Mouse (Mus musculus) hindbrain, postnatal 0 days (tissue): Measurements from ENCODE around the gene Lcmt2. TPM values are rescaled to one million over a fixed set of nuclear protein-coding genes. Genes with fewer than 3 reads are reported as not detected.

Experiments
- ATAC-seq: fragments of 200-750 bp; cut with Nextera tagmentation; 2 replicates; pipeline ENCODE4 v1.8.0; 2017; ENCODE audit warnings: mild to moderate bottlenecking, moderate TSS enrichment, moderate library complexity
- DNase-seq: peaks from one replicate; pipeline ENCODE4 v3.0.0-alpha.2; 2015; ENCODE audit warnings: low spot score
- H3K27ac ChIP-seq: fragments of 300-500 bp; sonication (generic); 2 replicates; pipeline ENCODE4 v1.5.1; 2014; ENCODE audit warnings: mild to moderate bottlenecking
- H3K27me3 ChIP-seq: fragments of 300-500 bp; sonication (generic); 2 replicates; pipeline ENCODE4 v1.6.1; 2014; ENCODE audit warnings: low read length, mixed read lengths; ENCODE audit not compliant: insufficient read depth
- H3K36me3 ChIP-seq: fragments of 300-500 bp; sonication (generic); 2 replicates; pipeline ENCODE4 v1.6.1; 2014; ENCODE audit warnings: low read length, mixed read lengths; ENCODE audit not compliant: insufficient read depth
- H3K4me1 ChIP-seq: fragments of 300-500 bp; sonication (generic); 2 replicates; pipeline ENCODE4 v1.6.1; 2014; ENCODE audit warnings: antibody characterized with exemption, low read length, mixed read lengths; ENCODE audit not compliant: insufficient read depth
- H3K4me2 ChIP-seq: fragments of 300-500 bp; sonication (generic); 2 replicates; pipeline ENCODE4 v1.6.1; 2014; ENCODE audit warnings: low read depth, mild to moderate bottlenecking, low read length, moderate library complexity, mixed read lengths
- H3K4me3 ChIP-seq: fragments of 300-500 bp; sonication (generic); 2 replicates; pipeline ENCODE4 v1.5.1; 2014; ENCODE audit warnings: low read length
- H3K9ac ChIP-seq: fragments of 300-500 bp; sonication (generic); replicated peaks from 2 replicates; pipeline ENCODE4 v1.6.1; 2014; ENCODE audit warnings: mild to moderate bottlenecking, low read length, moderate library complexity, mixed read lengths
- H3K9me3 ChIP-seq: fragments of 300-500 bp; sonication (generic); 2 replicates; pipeline ENCODE4 v1.6.1; 2016; ENCODE audit warnings: low read length, mixed read lengths
- CTCF ChIP-seq: IDR thresholded peaks from 2 replicates; pipeline ENCODE4 v1.5.1; 2016; ENCODE audit warnings: antibody characterized with exemption, control low read depth, low read depth
- WGBS: fragments of 180-500 bp; shearing (Covaris S2); extraction: QIAGEN DNeasy Blood & Tissue Kit; methylation state at CpG from one replicate; pipeline ENCODE4 v1.1.7; 2014; 5-methylcytosine and 5-hydroxymethylcytosine counted together
- polyA plus RNA-seq: library from polyadenylated mRNA; unstranded; fragments of >200 nt; fragmentation: Nextera tagmentation; extraction: Ambion mirVana; gene quantifications from 2 replicates; pipeline ENCODE4 v1.2.1, GENCODE M21; 2015
- total RNA-seq: library from RNA; depleted of rRNA; stranded (reverse); fragments of >200 nt; gene quantifications from 2 replicates; pipeline ENCODE4 v1.2.3, GENCODE M21; 2014

Lcmt2 gene
- total and polyA plus RNA-seq, 2 experiments from 2014 or later, result 10.1 to 11.4 TPM

DNA sequence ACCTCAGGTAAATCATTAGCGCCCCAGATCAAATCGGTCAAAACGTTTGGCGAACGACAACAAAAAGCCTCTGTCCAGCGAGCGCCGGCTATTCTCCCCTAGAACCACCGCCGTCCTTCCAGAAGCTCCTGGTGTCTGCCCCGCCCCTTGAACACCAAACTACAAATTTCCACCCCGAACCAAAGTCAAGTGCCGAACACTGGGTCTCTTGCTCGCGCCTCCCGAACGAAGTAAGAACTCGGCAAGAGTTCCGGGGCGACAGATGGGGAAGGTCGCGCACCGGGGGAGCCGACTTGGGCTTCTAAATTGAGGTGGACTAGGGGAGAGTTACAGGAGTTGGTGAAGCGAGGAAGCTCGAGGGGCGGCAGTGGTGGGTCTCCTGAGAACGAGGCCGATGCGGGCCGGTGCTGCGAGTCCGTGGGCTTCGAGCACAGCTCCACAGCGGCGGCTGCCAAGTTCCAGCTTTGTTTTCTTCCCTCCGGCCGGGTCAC, 30.1 kb upstream of the Lcmt2 start, which contains the start of gene Tubgcp4:
Gene Tubgcp4, plus strand, starts transcription at position 174 of the 491 bp plus-strand sequence.
- under 1% methylated on average over 38 of the region's 38 CpGs for WGBS
- peak within 1 kb of the TSS; percentile 73 for H3K27ac ChIP-seq
- H3K4me2 ChIP-seq, result peak within 1 kb of the TSS; percentile 89
- H3K27me3 ChIP-seq, result no peaks in the 10 kb centered on the region
- H3K4me1 ChIP-seq, result peaks cover 13% of the 10 kb centered on the region
- DNase-seq (peak; percentile 45), ATAC-seq (peak; percentile 79; the same call in 1 of the 2 replicates)
- TF ChIP-seq CTCF, result no peak
- peak within 1 kb of the TSS; percentile 75 for H3K4me3 ChIP-seq
- H3K36me3 ChIP-seq, result peaks cover 14% of the 10 kb centered on the region
- H3K9ac ChIP-seq, result peak within 1 kb of the TSS; percentile 83
- no peaks in the 10 kb centered on the region for H3K9me3 ChIP-seq

- Histone ChIP-seq H3K4me1 (peaks cover 13% of the 10 kb centered on the region), H3K27me3 (no peaks in the 10 kb centered on the region), H3K4me3 (peak overlapping the region; percentile 75), H3K4me2 (peak overlapping the region; percentile 89), H3K27ac (peak overlapping the region; percentile 73; the same call in 1 of the 2 replicates), H3K9ac (peak overlapping the region; percentile 83), H3K36me3 (peaks cover 8% of the 10 kb centered on the region), H3K9me3 (no peaks in the 10 kb centered on the region)
- DNase-seq, result peak; percentile 18
- WGBS, result 5% methylated on average over 9 of the region's 9 CpGs
- no peak for TF ChIP-seq CTCF
- ATAC-seq, result no peak
These were observed 29.4 kb upstream of the Lcmt2 start for GRCm38 (mm10) chr2:121169902-121170301.

- ATAC-seq (no peak), DNase-seq (no peak)
- Histone ChIP-seq H3K9me3 (no peaks in the 10 kb centered on the region), H3K4me2 (peak overlapping the region; percentile 89), H3K27ac (no peak overlapping the region), H3K36me3 (peaks cover 13% of the 10 kb centered on the region), H3K4me3 (peak overlapping the region; percentile 17; the same call in 1 of the 2 replicates), H3K9ac (peak overlapping the region; percentile 33), H3K27me3 (no peaks in the 10 kb centered on the region), H3K4me1 (peaks cover 13% of the 10 kb centered on the region)
- 46% methylated on average over 4 of the region's 4 CpGs for WGBS
- no peak for TF ChIP-seq CTCF
These were observed 28.7 kb upstream of the Lcmt2 start for GRCm38 (mm10) chr2:121169173-121169572.

DNA sequence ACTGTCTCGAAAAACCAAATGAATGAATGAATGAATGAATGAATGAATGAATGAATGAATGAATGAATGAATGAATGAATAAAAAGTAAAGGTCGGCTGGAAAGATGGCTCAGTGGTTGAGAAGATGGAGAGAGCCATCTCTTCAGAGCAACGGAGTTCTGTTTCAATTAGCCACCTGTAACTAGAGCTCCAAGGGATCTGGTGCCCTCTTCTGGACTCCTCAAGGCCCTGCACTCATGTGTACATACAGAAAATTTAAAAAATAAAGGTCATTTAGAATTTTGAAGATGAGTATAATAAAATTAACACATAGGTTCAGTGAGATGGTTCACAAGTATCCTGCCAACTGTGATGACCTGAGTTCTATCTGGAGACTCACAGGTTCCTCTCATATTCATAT, 12.6 kb upstream of the Lcmt2 start:
- DNase-seq, result no peak
- H3K27me3 ChIP-seq, result no peaks in the 10 kb centered on the region
- peaks cover 34% of the 10 kb centered on the region for H3K36me3 ChIP-seq
- no peaks in the 10 kb centered on the region for H3K4me1 ChIP-seq
- WGBS, result 91% methylated on average over 3 of the region's 3 CpGs
- no peak overlapping the region for H3K4me2 ChIP-seq
- 0 out of 2 replicates have a peak, but pooled peaks have one; percentile 6 for TF ChIP-seq CTCF
- no peak for ATAC-seq
- no peak overlapping the region for H3K27ac ChIP-seq
- no peak overlapping the region for H3K4me3 ChIP-seq
- H3K9ac ChIP-seq, result no peak overlapping the region
- no peaks in the 10 kb centered on the region for H3K9me3 ChIP-seq

DNA sequence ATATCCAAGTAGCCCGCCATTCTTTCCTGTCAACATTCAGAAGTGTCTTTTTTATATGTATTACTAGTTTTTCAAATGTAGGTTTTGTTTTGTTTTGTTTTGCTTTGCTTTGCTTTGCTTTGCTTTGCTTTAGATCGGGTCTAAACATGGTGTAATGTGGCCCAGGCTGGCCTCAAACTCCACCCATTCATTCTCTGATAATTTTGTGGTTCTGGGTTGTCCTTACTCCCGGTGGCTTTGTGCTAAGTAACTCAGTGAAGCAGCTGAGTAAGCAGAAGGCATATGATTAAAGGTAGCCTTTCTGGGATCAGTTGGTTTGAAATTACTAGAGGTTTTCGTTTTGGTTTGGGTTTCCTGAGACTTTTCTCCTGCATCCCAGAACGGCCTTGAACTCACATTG, 9.2 kb upstream of the Lcmt2 start:
- Histone ChIP-seq H3K9ac (no peak overlapping the region), H3K4me1 (no peaks in the 10 kb centered on the region), H3K27ac (no peak overlapping the region), H3K27me3 (no peaks in the 10 kb centered on the region), H3K4me3 (no peak overlapping the region), H3K9me3 (no peaks in the 10 kb centered on the region), H3K4me2 (no peak overlapping the region), H3K36me3 (peaks cover 35% of the 10 kb centered on the region)
- WGBS, result 90% methylated on average over 5 of the region's 5 CpGs
- no peak for TF ChIP-seq CTCF
- ATAC-seq (no peak), DNase-seq (no peak)

DNA sequence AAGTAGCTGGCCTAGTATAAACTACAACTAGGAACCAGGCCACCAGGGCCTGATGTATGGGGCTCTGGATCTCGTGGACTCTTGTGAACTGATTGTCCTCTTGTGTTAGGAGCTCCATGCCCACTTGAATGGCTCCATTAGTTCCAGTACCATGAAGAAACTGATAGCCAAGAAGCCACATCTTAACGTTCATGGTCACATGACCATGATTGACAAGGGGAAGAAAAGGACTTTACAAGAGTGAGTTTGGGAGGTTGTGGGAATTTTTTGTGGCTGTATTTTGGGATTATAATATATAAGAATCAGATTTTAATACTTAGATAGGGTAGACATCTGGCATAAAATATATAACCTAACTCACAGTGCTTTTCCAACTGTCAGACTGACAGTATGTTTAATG, 2.0 kb upstream of the Lcmt2 start:
- H3K4me2 ChIP-seq, result no peak overlapping the region
- no peak for TF ChIP-seq CTCF
- DNase-seq (no peak), ATAC-seq (no peak)
- H3K4me1 ChIP-seq, result peaks cover 16% of the 10 kb centered on the region
- WGBS, result 23% methylated on average over 2 of the region's 2 CpGs
- H3K27ac ChIP-seq, result no peak overlapping the region
- H3K9ac ChIP-seq, result no peak overlapping the region
- H3K36me3 ChIP-seq, result peaks cover 7% of the 10 kb centered on the region; the same call in 1 of the 2 replicates
- no peaks in the 10 kb centered on the region for H3K9me3 ChIP-seq
- H3K4me3 ChIP-seq, result no peak overlapping the region
- H3K27me3 ChIP-seq, result no peaks in the 10 kb centered on the region
